Mouse (Mus musculus): Measurements from ENCODE around the gene Poc1a.

GRCm38 (mm10) chr9:106290636-106291122, 9.8 kb downstream of the Poc1a start:
- TF ChIP-seq CTCF (IDR thresholded peaks at IDR 0.05; ENCODE audit: low read depth, low read length) (no peak), POLR2AphosphoS5 (IDR thresholded peaks at IDR 0.05; ENCODE audit: insufficient replicate concordance, low read depth, low read length) (no peak), GATA1 (IDR thresholded peaks at IDR 0.05; ENCODE audit: borderline replicate concordance, low read length) (no peak)

Data from G1E (cell line).